Mouse (Mus musculus) kidney, adult 2 months (tissue): ENCODE measurements around the gene Gm4787. TPM values are rescaled to one million over a fixed set of nuclear protein-coding genes. Genes with fewer than 3 reads are reported as not detected.

Experiments used
- DNase-seq: peaks from one replicate; pipeline ENCODE4 v3.0.0; 2021
- H3K27ac ChIP-seq: fragments of 200-500 bp; 2 replicates; pipeline ENCODE4 v1.5.1; 2012; ENCODE audit warnings: low read depth, low read length, control low read depth, inconsistent platforms; ENCODE audit not compliant: insufficient read depth
- H3K27me3 ChIP-seq: fragments of 200-500 bp; replicated peaks from 2 replicates; pipeline ENCODE4 v1.6.1; 2012; ENCODE audit warnings: mild to moderate bottlenecking, moderate library complexity, low read length, inconsistent platforms; ENCODE audit not compliant: control insufficient read depth, insufficient read depth
- H3K36me3 ChIP-seq: fragments of 200-500 bp; 2 replicates; pipeline ENCODE4 v1.6.1; 2012; ENCODE audit warnings: mild to moderate bottlenecking, moderate library complexity, low read length, inconsistent platforms; ENCODE audit not compliant: control insufficient read depth, insufficient read depth
- H3K4me1 ChIP-seq: fragments of 200-500 bp; 2 replicates; pipeline ENCODE4 v1.6.1; 2011; ENCODE audit warnings: low read length; ENCODE audit not compliant: control insufficient read depth, insufficient read depth
- H3K4me3 ChIP-seq: fragments of 200-500 bp; 2 replicates; pipeline ENCODE4 v1.5.1; 2011; ENCODE audit warnings: mild to moderate bottlenecking, low read depth, low read length, control low read depth; ENCODE audit not compliant: insufficient read depth
- CTCF ChIP-seq: fragments of 200-500 bp; conservative IDR thresholded peaks from 2 replicates; pipeline ENCODE4 v1.5.1; 2011; ENCODE audit warnings: low read depth, mild to moderate bottlenecking, control low read depth, low read length, moderate library complexity, mixed read lengths; ENCODE audit not compliant: insufficient read depth, insufficient read length
- POLR2A ChIP-seq: fragments of 200-500 bp; IDR thresholded peaks from one replicate; pipeline ENCODE4 v1.6.1; 2011; ENCODE audit warnings: low read depth, low read length, control low read depth
- WGBS: fragments of 180-500 bp; shearing (Covaris S2); methylation state at CpG from one replicate; pipeline ENCODE4 v1.1.7; 2018; 5-methylcytosine and 5-hydroxymethylcytosine counted together
- polyA plus RNA-seq: library from polyadenylated mRNA; depleted of rRNA; stranded (reverse); fragments of >200 nt; gene quantifications from 2 replicates; pipeline ENCODE4 v1.2.3, GENCODE M21; 2012; rRNA removed

Gene Gm4787
- polyA plus RNA-seq, 1 experiment, result 0.31 TPM

DNA sequence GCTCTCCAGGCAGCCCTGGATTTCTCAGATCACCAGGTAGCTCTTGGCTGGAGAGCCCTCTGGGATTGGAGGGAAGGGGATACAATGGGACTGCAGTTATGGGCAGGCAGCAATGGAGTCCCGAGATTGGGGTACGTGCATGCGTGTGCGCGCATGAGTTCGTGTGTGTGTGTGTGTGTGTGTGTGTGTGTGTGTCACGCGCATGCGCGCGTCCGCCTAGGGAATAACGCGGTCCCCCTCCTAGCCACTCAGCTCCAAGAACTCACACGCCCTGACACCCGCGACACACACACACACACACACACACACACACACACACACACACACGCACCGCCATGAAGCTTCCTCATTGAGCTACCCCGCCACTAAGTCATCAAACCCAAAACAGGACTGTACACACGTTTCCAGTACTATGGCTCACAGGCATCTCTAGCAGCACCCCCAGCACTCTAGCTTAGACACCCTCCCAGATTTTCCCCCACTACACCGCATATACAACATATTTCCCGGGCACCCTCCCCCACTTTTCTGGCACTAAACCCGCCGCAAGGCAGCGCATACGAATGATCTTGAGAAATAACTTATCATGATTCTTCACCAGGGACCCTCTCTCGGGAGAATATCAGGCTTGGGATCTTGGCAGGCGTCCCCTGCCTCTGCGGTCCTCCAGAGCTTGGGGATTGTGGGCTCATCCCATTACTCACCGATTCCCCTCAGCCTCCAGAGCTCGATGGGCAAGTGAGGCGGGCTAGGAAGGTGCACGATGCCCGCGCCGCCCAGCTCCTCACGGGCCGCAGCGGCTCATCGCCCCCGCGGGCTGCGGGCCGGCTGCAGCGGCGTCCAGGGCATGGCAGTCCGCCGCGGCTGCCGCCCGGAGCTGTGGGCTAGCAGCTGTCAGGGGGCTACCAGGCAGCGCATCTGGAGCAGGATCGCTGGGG, 47.1 kb downstream of the Gm4787 start:
- Histone ChIP-seq H3K4me3 (no peak overlapping the region; the same call in 1 of the 2 replicates), H3K27me3 (peaks cover 2% of the 10 kb centered on the region; the same call in 1 of the 2 replicates), H3K27ac (no peak overlapping the region), H3K36me3 (no peaks in the 10 kb centered on the region), H3K4me1 (no peaks in the 10 kb centered on the region)
- no peak for TF ChIP-seq POLR2A
- no peak for TF ChIP-seq CTCF
- DNase-seq, result no peak
- 6% methylated on average over 50 of the region's 54 CpGs for WGBS

DNA sequence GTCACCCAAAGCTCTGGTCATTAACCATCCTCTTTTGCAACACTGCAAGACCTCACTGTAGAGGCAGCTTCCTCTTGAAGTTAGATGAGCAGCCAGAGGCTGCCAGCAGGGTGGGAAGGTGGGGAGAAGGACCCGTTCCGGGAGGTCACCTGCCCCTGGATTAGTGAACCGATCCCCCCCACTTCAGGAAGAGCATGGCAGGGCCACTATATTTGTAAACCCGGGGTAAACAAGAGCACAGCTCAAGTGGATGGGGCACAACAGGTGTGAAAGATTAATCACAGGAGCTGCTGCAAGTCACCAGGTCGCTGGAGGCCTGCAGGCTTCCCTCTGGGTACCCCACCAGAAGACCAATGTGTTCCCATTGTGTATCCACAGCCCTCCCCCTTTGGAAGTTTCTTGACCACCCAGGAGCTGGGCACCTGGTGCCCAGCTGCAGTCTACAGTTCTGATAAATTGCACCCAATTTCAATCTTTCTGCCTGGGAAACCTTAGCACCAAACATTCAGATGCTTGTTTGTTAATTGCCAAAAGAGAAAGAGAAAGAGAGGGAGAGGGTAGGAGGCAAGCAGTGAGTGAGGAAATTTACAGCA, 48.1 kb downstream of the Gm4787 start:
- DNase-seq, result no peak
- no peak overlapping the region for H3K27ac ChIP-seq
- TF ChIP-seq CTCF, result no peak
- no peak for TF ChIP-seq POLR2A
- H3K27me3 ChIP-seq, result peaks cover 2% of the 10 kb centered on the region; the same call in 1 of the 2 replicates
- no peak overlapping the region for H3K4me3 ChIP-seq
- H3K4me1 ChIP-seq, result no peaks in the 10 kb centered on the region
- WGBS, result 47% methylated on average over 5 of the region's 5 CpGs
- H3K36me3 ChIP-seq, result no peaks in the 10 kb centered on the region

Other genes starting within 250 kb of the Gm4787 start
- 0.08 and 0.17 TPM in 2 replicates for gene Slc8a3, start 46.3 kb downstream of the Gm4787 start, polyA plus RNA-seq
- 0.25 and 0.29 TPM in 2 replicates for gene Adam4, start 42.5 kb upstream of the Gm4787 start, polyA plus RNA-seq
- gene Cox16, start 105.7 kb upstream of the Gm4787 start, polyA plus RNA-seq, result 115 and 117 TPM in 2 replicates
- 14.5 and 21.3 TPM in 2 replicates for gene Gm20498, start 153.4 kb upstream of the Gm4787 start, polyA plus RNA-seq
- gene Synj2bp, start 153.4 kb upstream of the Gm4787 start, polyA plus RNA-seq, result 35.8 and 42.0 TPM in 2 replicates
- gene Adam21, start 189.0 kb upstream of the Gm4787 start, polyA plus RNA-seq, result 0.02 and 0.04 TPM in 2 replicates
- 6.2 and 8.6 TPM in 2 replicates for gene Med6, start 215.5 kb upstream of the Gm4787 start, polyA plus RNA-seq